In genomic region chr16:45259663-45260062, GRCm38 (mm10) we compare ENCODE assay signal across 12 mouse cellular contexts. TPM values are rescaled to one million over a fixed set of nuclear protein-coding genes. Genes with fewer than 3 reads are reported as not detected.
A peak's percentile ranks its signal among the peaks of the same experiment; 100 is the strongest.
DNase-seq lines count a peak whose midpoint lies in the region; TF ChIP-seq lines count a peak whose summit lies in the region.
"Had no signal": no experiment of that assay in that cellular context is flagged by ENCODE, and none has a peak within 500 bp of the region (broad histone marks: within the 10 kb centered on the region; RNA-seq: fewer than 3 reads in every experiment).

No protein-coding gene starts in this region.

- DNase-seq in layer of hippocampus, adult 2 months (ENCODE audit: low spot score in 2 of 2), result no peak
- no peak for DNase-seq in layer of hippocampus, postnatal 25 days (ENCODE audit: extremely low spot score in 1 of 2, low spot score in 1 of 2)
- peak; percentile 41 to 63 for DNase-seq in CD8-positive naive resting alpha-beta T cell, adult 2 months (ENCODE audit: low read depth in 2 of 2, low spot score in 2 of 2)
- peak; percentile 13 to 15 for DNase-seq in adrenal gland, postnatal 36 days
- DNase-seq in spleen, postnatal 36 days (ENCODE audit: low spot score in 2 of 2), result peak; percentile 45 to 51
- DNase-seq in gastrocnemius, postnatal 25 days, result no peak
- DNase-seq in cerebellum, postnatal 4 days (ENCODE audit: low spot score in 2 of 2), result no peak
- DNase-seq in cerebellum, postnatal 36 days, result no peak
- DNase-seq: layer of hippocampus, postnatal 36 days had no signal

- no peak overlapping the region for H3K4me3 ChIP-seq in layer of hippocampus, adult 2 months
- H3K4me3 ChIP-seq: heart, embryonic 12.5 days; myocyte had no signal

- H3K27ac ChIP-seq in layer of hippocampus, adult 2 months, result no peak overlapping the region
- H3K27ac ChIP-seq: macrophage had no signal

- TF ChIP-seq CTCF in layer of hippocampus, adult 2 months (conservative IDR thresholded peaks at IDR 0.05), result peak; percentile 48

RNA-seq across cellular contexts. Expression of gene Btla, which starts 35.5 kb away (rescaled TPM):
- under 1 TPM; 0.27 to 0.59 TPM for total RNA-seq in layer of hippocampus, adult 2 months (2021)
- total RNA-seq in layer of hippocampus, postnatal 25 days (2021), result under 1 TPM; 0.12 to 0.19 TPM
- under 1 TPM; 0.30 TPM for total RNA-seq in adrenal gland, postnatal 36 days (2021)
- total RNA-seq in gastrocnemius, postnatal 25 days (2021), result under 1 TPM in 1 of 2 experiments, not detected in 1; 0.23 TPM

Comparison
In these comparisons a context has a peak if more than half of its experiments do, and no peak if none do; other contexts are left out.
1. DNase-seq: peak in CD8-positive naive resting alpha-beta T cell, adult 2 months (2 of 2), adrenal gland, postnatal 36 days (2 of 2) and spleen, postnatal 36 days (2 of 2); none in layer of hippocampus, adult 2 months (0 of 2), layer of hippocampus, postnatal 25 days (0 of 2), gastrocnemius, postnatal 25 days (single experiment), cerebellum, postnatal 4 days (0 of 2) and cerebellum, postnatal 36 days (0 of 2).